Mouse (Mus musculus) bone marrow, adult 2 months (tissue): ENCODE measurements around the gene Hoxb4. TPM values are rescaled to one million over a fixed set of nuclear protein-coding genes. Genes with fewer than 3 reads are reported as not detected.

Experiments
- H3K27ac ChIP-seq: fragments of 200-500 bp; 2 replicates; pipeline ENCODE4 v1.5.1; 2012; ENCODE audit warnings: low read depth, mild to moderate bottlenecking, control low read depth, inconsistent platforms, low read length; ENCODE audit not compliant: control insufficient read depth, poor library complexity, insufficient read depth
- H3K4me1 ChIP-seq: fragments of 200-500 bp; 2 replicates; pipeline ENCODE4 v1.6.1; 2011; ENCODE audit warnings: low read length; ENCODE audit not compliant: control insufficient read depth, insufficient read depth
- H3K4me3 ChIP-seq: fragments of 200-500 bp; replicated peaks from 2 replicates; pipeline ENCODE3; 2011; ENCODE audit warnings: mild to moderate bottlenecking, low read depth, low read length, control low read depth; ENCODE audit not compliant: control insufficient read depth
- CTCF ChIP-seq: fragments of 200-500 bp; IDR thresholded peaks from 2 replicates; pipeline ENCODE4 v1.5.1; 2011; ENCODE audit warnings: low read length, control low read depth; ENCODE audit not compliant: control insufficient read depth, insufficient read depth
- POLR2A ChIP-seq: fragments of 200-500 bp; IDR thresholded peaks from 2 replicates; pipeline ENCODE4 v1.6.1; 2011; ENCODE audit warnings: low read depth, mild to moderate bottlenecking, control low read depth, low read length, borderline replicate concordance; ENCODE audit not compliant: control insufficient read depth
- WGBS: fragments of 180-500 bp; shearing (Covaris S2); methylation state at CpG from one replicate; pipeline ENCODE4 v1.1.7; 2018; 5-methylcytosine and 5-hydroxymethylcytosine counted together
- polyA plus RNA-seq: library from polyadenylated mRNA; stranded (reverse); fragments of >200 nt; gene quantifications from 2 replicates; pipeline ENCODE4 v1.2.4, GENCODE M21; 2011; ENCODE audit warnings: low replicate concordance; ENCODE audit not compliant: missing spikeins, insufficient read depth, insufficient read length

Gene Hoxb4
- polyA plus RNA-seq, 1 experiment = 7.6 TPM

GRCm38 (mm10) chr11:96366092-96367041, 48.3 kb downstream of the Hoxb4 start:
- Histone ChIP-seq H3K27ac (no peak overlapping the region), H3K4me1 (no peaks in the 10 kb centered on the region; the same call in 1 of the 2 replicates), H3K4me3 (no peak overlapping the region)
- TF ChIP-seq CTCF (no peak), POLR2A (no peak)
- WGBS = 10% methylated on average over 47 of the region's 47 CpGs

- TF ChIP-seq POLR2A (no peak), CTCF (no peak)
- no peaks in the 10 kb centered on the region; the same call in 1 of the 2 replicates for H3K4me1 ChIP-seq
- WGBS = 54% methylated on average over 6 of the region's 6 CpGs
- H3K27ac ChIP-seq = no peak overlapping the region
- H3K4me3 ChIP-seq = no peak overlapping the region
These were observed 49.1 kb downstream of the Hoxb4 start for GRCm38 (mm10) chr11:96367141-96367540.

- no peak overlapping the region for H3K4me3 ChIP-seq
- WGBS = 42% methylated on average over 5 of the region's 5 CpGs
- TF ChIP-seq CTCF (no peak), POLR2A (no peak)
- H3K4me1 ChIP-seq = no peaks in the 10 kb centered on the region; the same call in 1 of the 2 replicates
- 0 out of 2 replicates have a peak overlapping the region, but pooled peaks have one; percentile 22 for H3K27ac ChIP-seq
These were observed 50.6 kb downstream of the Hoxb4 start for GRCm38 (mm10) chr11:96368686-96369085.

GRCm38 (mm10) chr11:96369140-96369539, 51.1 kb downstream of the Hoxb4 start:
- WGBS = 47% methylated on average over 7 of the region's 7 CpGs
- H3K4me1 ChIP-seq = no peaks in the 10 kb centered on the region; the same call in 1 of the 2 replicates
- TF ChIP-seq CTCF (no peak), POLR2A (no peak)
- H3K4me3 ChIP-seq = no peak overlapping the region
- H3K27ac ChIP-seq = 0 out of 2 replicates have a peak overlapping the region, but pooled peaks have one; percentile 22

Other genes starting within 250 kb of the Hoxb4 start
- gene Atp5g1, start 242.6 kb upstream of the Hoxb4 start, polyA plus RNA-seq = 93.8 and 117 TPM in 2 replicates
- 7.2 TPM in 1 of 2 replicates, not detected in the other for gene Calcoco2, start 206.3 kb upstream of the Hoxb4 start, polyA plus RNA-seq
- not detected in 2 replicates for gene Ttll6, start 184.5 kb upstream of the Hoxb4 start, polyA plus RNA-seq
- gene Hoxb13, start 124.0 kb upstream of the Hoxb4 start, polyA plus RNA-seq = not detected in 2 replicates
- gene Hoxb9, start 46.8 kb upstream of the Hoxb4 start, polyA plus RNA-seq = 0.77 TPM in 1 of 2 replicates, not detected in the other
- 0.75 TPM in 1 of 2 replicates, not detected in the other for gene Hoxb8, start 36.4 kb upstream of the Hoxb4 start, polyA plus RNA-seq
- 2.5 TPM in 1 of 2 replicates, not detected in the other for gene Hoxb7, start 31.6 kb upstream of the Hoxb4 start, polyA plus RNA-seq
- gene Hoxb6, start 25.8 kb upstream of the Hoxb4 start, polyA plus RNA-seq = 1.8 and 4.4 TPM in 2 replicates
- 0.52 and 1.3 TPM in 2 replicates for gene Hoxb5, start 14.9 kb upstream of the Hoxb4 start, polyA plus RNA-seq
- gene Hoxb3, start 5.1 kb downstream of the Hoxb4 start, polyA plus RNA-seq = 1.0 TPM in 2 replicates
- gene Hoxb2, start 32.3 kb downstream of the Hoxb4 start, polyA plus RNA-seq = 0.72 and 3.0 TPM in 2 replicates
- not detected in 2 replicates for gene Hoxb1, start 47.5 kb downstream of the Hoxb4 start, polyA plus RNA-seq
- 4.9 and 5.0 TPM in 2 replicates for gene Skap1, start 146.3 kb downstream of the Hoxb4 start, polyA plus RNA-seq